Mouse (Mus musculus): ENCODE measurements at regions not wholly inside any gene's neighbourhood (a gene's known extent, or its start where the extent isn't known, plus 50 kb on each side); places are given as distances from the start of the nearest gene placed in this dataset.
A peak's percentile ranks its signal among the peaks of the same experiment; 100 is the strongest.

- WGBS = 86% methylated on average over 1 of the region's 1 CpGs
- Histone ChIP-seq H3K27me3 (replicated peaks; ENCODE audit: low read depth, poor library complexity, severe bottlenecking) (no peaks in the 10 kb centered on the region), H3K9me3 (no peaks in the 10 kb centered on the region), H3K27ac (replicated peaks) (no peak overlapping the region), H3K36me3 (replicated peaks) (no peaks in the 10 kb centered on the region), H3K4me1 (no peaks in the 10 kb centered on the region), H3K4me3 (no peak overlapping the region)
- no peak for DNase-seq (ENCODE audit: low spot score)
Observed at GRCm38 (mm10) chr5:106257179-106257578, 200.8 kb downstream of the Barhl2 start.

GRCm38 (mm10) chr5:106229154-106229553 is 228.8 kb downstream of the Barhl2 start:
- no peak overlapping the region for H3K4me3 ChIP-seq
- no peaks in the 10 kb centered on the region for H3K9me3 ChIP-seq
- no peaks in the 10 kb centered on the region for H3K36me3 ChIP-seq (replicated peaks)
- H3K4me1 ChIP-seq = no peaks in the 10 kb centered on the region
- WGBS = 70% methylated on average over 3 of the region's 3 CpGs
- no peaks in the 10 kb centered on the region for H3K27me3 ChIP-seq (replicated peaks; ENCODE audit: low read depth, poor library complexity, severe bottlenecking)
- no peak for DNase-seq (ENCODE audit: low spot score)
- no peak overlapping the region for H3K27ac ChIP-seq (replicated peaks)

DNA sequence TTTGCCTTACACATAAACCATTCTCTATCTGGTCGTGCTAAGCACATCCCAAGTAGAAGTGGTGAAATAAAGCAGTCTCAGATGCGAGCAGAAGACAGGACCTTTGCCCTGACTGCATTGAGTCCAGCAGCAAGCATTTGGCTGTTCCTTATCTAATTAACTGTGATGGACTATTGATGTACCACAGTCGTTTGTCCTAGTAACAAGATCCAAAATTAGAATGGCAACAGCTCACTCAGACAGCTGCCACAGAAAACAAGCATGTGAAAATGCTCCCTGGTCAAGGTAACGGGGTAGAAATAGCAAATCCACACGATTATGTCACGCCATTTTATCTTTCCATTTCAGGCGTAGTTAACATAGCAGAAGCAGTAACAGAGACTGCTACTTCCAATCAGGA is 233.8 kb downstream of the Barhl2 start:
- Histone ChIP-seq H3K27me3 (replicated peaks; ENCODE audit: low read depth, poor library complexity, severe bottlenecking) (no peaks in the 10 kb centered on the region), H3K9me3 (no peaks in the 10 kb centered on the region), H3K4me3 (no peak overlapping the region), H3K36me3 (replicated peaks) (no peaks in the 10 kb centered on the region), H3K4me1 (no peaks in the 10 kb centered on the region), H3K27ac (replicated peaks) (no peak overlapping the region)
- WGBS = 66% methylated on average over 7 of the region's 7 CpGs
- no peak for DNase-seq (ENCODE audit: low spot score)

DNA sequence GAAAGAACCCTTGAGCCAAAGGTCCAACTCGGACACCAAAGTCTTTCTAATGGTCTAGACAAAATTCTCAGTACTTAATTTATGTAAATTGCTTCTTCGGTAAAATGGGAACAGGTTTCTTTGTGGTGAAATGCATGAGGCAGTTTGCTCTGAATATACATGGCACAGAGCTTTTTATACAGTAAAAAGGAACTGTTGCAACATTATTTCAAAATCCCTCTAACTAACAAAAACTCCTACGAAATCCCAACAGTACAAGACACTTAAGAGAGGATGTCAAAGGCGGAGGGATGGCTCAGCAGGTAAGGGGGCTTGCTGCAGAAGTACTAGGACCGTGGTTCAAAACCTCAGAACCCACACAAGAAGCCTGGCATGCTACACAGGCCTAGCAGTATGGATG is 248.4 kb downstream of the Barhl2 start:
- Histone ChIP-seq H3K27ac (replicated peaks) (no peak overlapping the region), H3K9me3 (no peaks in the 10 kb centered on the region), H3K27me3 (replicated peaks; ENCODE audit: low read depth, poor library complexity, severe bottlenecking) (no peaks in the 10 kb centered on the region; the same call in 1 of the 2 replicates), H3K4me1 (peaks cover 24% of the 10 kb centered on the region), H3K36me3 (replicated peaks) (no peaks in the 10 kb centered on the region), H3K4me3 (no peak overlapping the region)
- WGBS = 89% methylated on average over 5 of the region's 5 CpGs
- DNase-seq (ENCODE audit: low spot score) = no peak

- 76% methylated on average over 6 of the region's 6 CpGs for WGBS
Observed at GRCm38 (mm10) chr5:106207706-106208105, 250.3 kb downstream of the Barhl2 start.

GRCm38 (mm10) chr5:106205724-106206123 is 252.2 kb downstream of the Barhl2 start:
- H3K4me1 ChIP-seq = peaks cover 33% of the 10 kb centered on the region
- H3K9me3 ChIP-seq = no peaks in the 10 kb centered on the region
- H3K36me3 ChIP-seq (replicated peaks) = no peaks in the 10 kb centered on the region
- H3K4me3 ChIP-seq = peak overlapping the region; percentile 32; the same call in 1 of the 2 replicates
- H3K27ac ChIP-seq (replicated peaks) = peak overlapping the region; percentile 61
- WGBS = 14% methylated on average over 6 of the region's 6 CpGs
- no peaks in the 10 kb centered on the region; the same call in 1 of the 2 replicates for H3K27me3 ChIP-seq (replicated peaks; ENCODE audit: low read depth, poor library complexity, severe bottlenecking)
- peak; percentile 54 for DNase-seq (ENCODE audit: low spot score)

More at GRCm38 (mm10) chr5:106207706-106208105, 250.3 kb downstream of the Barhl2 start:
- Histone ChIP-seq H3K36me3 (replicated peaks) (no peaks in the 10 kb centered on the region), H3K4me3 (no peak overlapping the region), H3K4me1 (peaks cover 24% of the 10 kb centered on the region), H3K9me3 (no peaks in the 10 kb centered on the region), H3K27me3 (replicated peaks; ENCODE audit: low read depth, poor library complexity, severe bottlenecking) (no peaks in the 10 kb centered on the region; the same call in 1 of the 2 replicates), H3K27ac (replicated peaks) (no peak overlapping the region; the same call in 1 of the 2 replicates)
- no peak for DNase-seq (ENCODE audit: low spot score)

GRCm38 (mm10) chr5:106200631-106201030 is 257.3 kb downstream of the Barhl2 start:
- no peaks in the 10 kb centered on the region for H3K36me3 ChIP-seq (replicated peaks)
- no peaks in the 10 kb centered on the region for H3K27me3 ChIP-seq (replicated peaks; ENCODE audit: low read depth, poor library complexity, severe bottlenecking)
- H3K4me1 ChIP-seq = peaks cover 16% of the 10 kb centered on the region
- H3K9me3 ChIP-seq = no peaks in the 10 kb centered on the region
- no peak for DNase-seq (ENCODE audit: low spot score)
- no peak overlapping the region for H3K27ac ChIP-seq (replicated peaks)
- WGBS = 73% methylated on average over 16 of the region's 16 CpGs
- no peak overlapping the region for H3K4me3 ChIP-seq

DNA sequence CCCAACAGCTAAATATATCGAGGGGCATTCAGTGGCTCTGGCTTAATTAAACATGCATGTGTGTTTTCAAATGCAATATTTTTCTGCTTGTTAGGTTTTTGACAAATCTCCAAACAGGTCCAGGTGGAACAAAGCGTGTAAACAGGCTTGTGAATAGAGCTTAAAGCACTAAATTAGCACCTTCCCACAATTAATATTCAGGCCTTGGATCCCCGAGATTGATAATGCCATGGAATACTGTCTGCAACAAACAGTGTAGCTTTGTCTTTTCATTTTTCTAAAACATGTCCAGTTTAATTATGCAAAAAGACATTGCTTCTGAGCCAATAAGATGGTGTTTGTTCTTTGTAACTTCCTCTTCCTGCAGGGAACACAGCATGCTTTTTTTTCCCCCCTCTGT is 258.9 kb downstream of the Barhl2 start:
- H3K36me3 ChIP-seq (replicated peaks) = no peaks in the 10 kb centered on the region
- no peak for DNase-seq (ENCODE audit: low spot score)
- H3K27me3 ChIP-seq (replicated peaks; ENCODE audit: low read depth, poor library complexity, severe bottlenecking) = no peaks in the 10 kb centered on the region
- no peak overlapping the region for H3K4me3 ChIP-seq
- no peaks in the 10 kb centered on the region for H3K9me3 ChIP-seq
- no peak overlapping the region for H3K27ac ChIP-seq (replicated peaks)
- H3K4me1 ChIP-seq = peaks cover 11% of the 10 kb centered on the region; the same call in 1 of the 2 replicates
- 84% methylated on average over 3 of the region's 3 CpGs for WGBS

DNA sequence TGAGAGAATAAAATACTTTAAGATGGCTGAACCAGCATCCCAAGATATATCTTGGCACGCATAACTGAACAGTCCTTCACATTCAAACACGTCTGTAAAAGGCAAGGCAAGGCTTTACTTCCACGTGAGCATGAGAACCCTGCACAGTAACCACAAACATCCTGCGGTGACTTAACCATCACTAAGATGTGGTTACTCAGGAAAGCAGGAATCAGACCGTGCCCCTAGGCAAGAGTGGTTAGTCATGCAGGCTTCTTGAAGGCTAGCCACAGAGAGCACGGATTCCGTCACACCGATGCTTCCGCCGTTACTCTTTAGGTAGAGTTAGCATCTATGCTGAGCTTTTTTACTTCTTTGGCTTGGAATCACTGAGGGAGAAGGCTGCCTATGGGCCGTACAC is 266.8 kb downstream of the Barhl2 start:
- Histone ChIP-seq H3K36me3 (replicated peaks) (no peaks in the 10 kb centered on the region), H3K4me1 (no peaks in the 10 kb centered on the region), H3K4me3 (no peak overlapping the region), H3K27ac (replicated peaks) (no peak overlapping the region), H3K9me3 (no peaks in the 10 kb centered on the region), H3K27me3 (replicated peaks; ENCODE audit: low read depth, poor library complexity, severe bottlenecking) (no peaks in the 10 kb centered on the region)
- WGBS = 86% methylated on average over 11 of the region's 11 CpGs
- DNase-seq (ENCODE audit: low spot score) = no peak

DNA sequence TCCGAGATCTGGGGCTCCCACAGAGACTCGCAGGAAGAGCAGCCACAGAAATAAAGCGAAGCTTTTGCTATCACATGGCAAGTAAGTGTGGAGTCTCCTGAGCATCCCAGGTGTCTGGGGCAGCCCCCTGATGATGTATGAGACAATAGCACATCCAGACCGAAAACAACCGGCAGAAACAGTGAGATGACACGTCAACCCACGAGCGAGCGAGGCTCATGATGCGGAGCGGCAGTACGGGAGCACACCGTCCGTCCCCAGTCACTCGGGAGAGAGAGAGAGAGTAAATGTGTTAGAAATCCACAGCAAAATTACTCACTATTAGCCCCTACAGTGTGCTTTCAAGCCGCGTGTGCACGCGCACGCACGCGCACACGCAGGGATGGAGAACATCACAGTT is 276.2 kb downstream of the Barhl2 start:
- DNase-seq (ENCODE audit: low spot score) = no peak
- WGBS = 93% methylated on average over 23 of the region's 23 CpGs
- Histone ChIP-seq H3K4me3 (no peak overlapping the region), H3K27me3 (replicated peaks; ENCODE audit: low read depth, poor library complexity, severe bottlenecking) (no peaks in the 10 kb centered on the region), H3K36me3 (replicated peaks) (no peaks in the 10 kb centered on the region), H3K9me3 (no peaks in the 10 kb centered on the region), H3K4me1 (peaks cover 11% of the 10 kb centered on the region), H3K27ac (replicated peaks) (no peak overlapping the region)

GRCm38 (mm10) chr5:106172162-106172561 is 285.8 kb downstream of the Barhl2 start:
- 3% methylated on average over 3 of the region's 3 CpGs for WGBS
- no peaks in the 10 kb centered on the region for H3K36me3 ChIP-seq (replicated peaks)
- peak overlapping the region; percentile 6; the same call in 1 of the 2 replicates for H3K4me3 ChIP-seq
- peak; percentile 51 for DNase-seq (ENCODE audit: low spot score)
- H3K27ac ChIP-seq (replicated peaks) = peak overlapping the region; percentile 76
- peaks cover 28% of the 10 kb centered on the region for H3K4me1 ChIP-seq
- H3K9me3 ChIP-seq = no peaks in the 10 kb centered on the region
- no peaks in the 10 kb centered on the region for H3K27me3 ChIP-seq (replicated peaks; ENCODE audit: low read depth, poor library complexity, severe bottlenecking)

DNA sequence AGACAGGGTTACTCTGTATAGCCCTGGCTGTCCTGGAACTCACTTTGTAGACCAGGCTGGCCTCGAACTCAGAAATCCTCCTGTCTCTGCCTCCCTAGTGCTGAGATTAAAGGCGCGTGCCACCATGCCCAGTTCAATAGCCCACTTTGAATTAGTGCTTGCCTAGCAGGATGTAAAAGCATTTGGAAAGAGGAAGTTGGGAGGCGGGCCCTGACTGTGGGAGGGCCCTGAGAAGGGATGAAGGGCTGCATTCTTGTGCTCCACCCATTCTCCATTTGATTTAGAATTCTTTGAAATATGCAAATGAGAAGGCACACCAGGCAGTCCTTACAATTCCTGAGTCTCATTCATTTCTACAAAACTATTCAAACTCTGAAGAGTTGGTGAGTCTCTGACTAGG is 287.6 kb downstream of the Barhl2 start:
- Histone ChIP-seq H3K4me1 (peaks cover 26% of the 10 kb centered on the region), H3K4me3 (no peak overlapping the region), H3K27me3 (replicated peaks; ENCODE audit: low read depth, poor library complexity, severe bottlenecking) (no peaks in the 10 kb centered on the region), H3K9me3 (no peaks in the 10 kb centered on the region), H3K36me3 (replicated peaks) (no peaks in the 10 kb centered on the region), H3K27ac (replicated peaks) (no peak overlapping the region)
- DNase-seq (ENCODE audit: low spot score) = no peak
- 97% methylated on average over 4 of the region's 4 CpGs for WGBS

DNA sequence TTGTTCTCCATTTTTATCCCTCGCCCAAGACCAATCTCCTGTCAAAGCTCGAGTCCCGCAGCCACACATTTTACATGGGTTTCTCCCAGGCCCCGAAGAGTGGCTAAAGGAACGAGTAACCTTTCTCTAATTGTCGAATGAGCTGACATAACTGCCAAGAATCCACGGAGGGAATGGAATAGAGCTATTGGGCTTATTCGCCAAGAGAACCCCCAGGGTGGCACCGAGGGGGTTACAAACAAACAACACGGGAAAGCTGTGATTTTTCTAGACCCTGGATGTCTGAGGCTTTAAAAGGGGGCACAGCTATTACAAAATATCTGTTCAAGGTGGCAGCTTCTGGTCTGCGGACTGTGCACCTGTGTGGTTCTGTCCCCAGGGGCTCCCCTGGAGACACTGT is 290.4 kb downstream of the Barhl2 start:
- peaks cover 27% of the 10 kb centered on the region for H3K4me1 ChIP-seq
- no peak for DNase-seq (ENCODE audit: low spot score)
- no peaks in the 10 kb centered on the region for H3K9me3 ChIP-seq
- no peaks in the 10 kb centered on the region for H3K36me3 ChIP-seq (replicated peaks)
- H3K27ac ChIP-seq (replicated peaks) = no peak overlapping the region
- no peaks in the 10 kb centered on the region for H3K27me3 ChIP-seq (replicated peaks; ENCODE audit: low read depth, poor library complexity, severe bottlenecking)
- H3K4me3 ChIP-seq = no peak overlapping the region
- WGBS = 83% methylated on average over 11 of the region's 11 CpGs

DNA sequence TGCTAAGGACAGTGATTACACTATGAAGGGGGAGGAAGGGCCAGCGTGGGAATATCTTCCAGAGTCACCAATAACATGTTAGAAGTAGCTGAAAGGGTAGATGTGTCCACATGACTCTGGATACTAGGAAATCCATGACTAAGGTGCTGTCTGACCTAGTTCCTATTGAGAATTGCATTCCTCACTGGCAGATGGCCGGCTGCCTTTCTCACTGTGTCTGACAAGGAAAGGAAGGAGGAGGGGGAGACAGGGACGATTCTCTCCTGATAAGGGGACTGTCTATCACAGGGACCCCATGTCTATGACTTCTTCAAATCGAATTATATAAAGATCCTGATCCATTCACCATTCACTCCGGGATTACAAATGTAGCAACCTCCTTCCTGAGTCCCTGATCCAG is 289.9 kb downstream of the Zfp326 start:
- Histone ChIP-seq H3K9me3 (no peaks in the 10 kb centered on the region), H3K4me1 (peaks cover 16% of the 10 kb centered on the region), H3K27me3 (replicated peaks; ENCODE audit: low read depth, poor library complexity, severe bottlenecking) (no peaks in the 10 kb centered on the region), H3K4me3 (no peak overlapping the region), H3K36me3 (replicated peaks) (no peaks in the 10 kb centered on the region), H3K27ac (replicated peaks) (no peak overlapping the region)
- 80% methylated on average over 5 of the region's 5 CpGs for WGBS
- no peak for DNase-seq (ENCODE audit: low spot score)
